Comparison of ENCODE assay signal across 30 mouse cellular contexts in genomic region chr17:74270205-74270604, GRCm38 (mm10).
"Had no signal": no experiment of that assay in that cellular context is flagged by ENCODE, and none has a peak within 500 bp of the region (broad histone marks: within the 10 kb centered on the region; RNA-seq: fewer than 3 reads in every experiment).

No protein-coding gene starts in this region.

- H3K9ac ChIP-seq: limb, embryonic 12.5 days; limb, embryonic 13.5 days; limb, embryonic 15.5 days; liver, embryonic 12.5 days; liver, embryonic 14.5 days; liver, embryonic 15.5 days; lung, embryonic 14.5 days; lung, embryonic 15.5 days; midbrain, embryonic 12.5 days; midbrain, embryonic 13.5 days; midbrain, embryonic 15.5 days; neural tube, embryonic 12.5 days had no signal

- H3K27me3 ChIP-seq: limb, embryonic 12.5 days; limb, embryonic 13.5 days; limb, embryonic 15.5 days; liver, embryonic 12.5 days; liver, embryonic 15.5 days; lung, embryonic 15.5 days; megakaryocyte, embryonic 14.5 days; midbrain, embryonic 12.5 days; midbrain, embryonic 13.5 days; midbrain, embryonic 15.5 days; neural tube, embryonic 12.5 days had no signal

- H3K27ac ChIP-seq: left cerebral cortex, adult 2 months; limb, embryonic 10.5 days; limb, embryonic 12.5 days; limb, embryonic 13.5 days; limb, embryonic 15.5 days; liver, embryonic 14.5 days; liver, embryonic 15.5 days; lung, embryonic 15.5 days; macrophage; midbrain, embryonic 10.5 days; midbrain, embryonic 12.5 days; midbrain, embryonic 13.5 days; midbrain, embryonic 15.5 days; neural tube, embryonic 12.5 days had no signal

- H3K4me2 ChIP-seq: limb, embryonic 12.5 days; limb, embryonic 13.5 days; limb, embryonic 15.5 days; liver, embryonic 11.5 days; liver, embryonic 12.5 days; liver, embryonic 15.5 days; lung, embryonic 14.5 days; lung, embryonic 15.5 days; midbrain, embryonic 11.5 days; midbrain, embryonic 12.5 days; midbrain, embryonic 13.5 days; midbrain, embryonic 15.5 days; neural tube, embryonic 12.5 days had no signal

- ATAC-seq: liver, embryonic 12.5 days; lung, postnatal 0 days; midbrain, embryonic 13.5 days; midbrain, embryonic 15.5 days; midbrain, embryonic 16.5 days had no signal

- H3K9me3 ChIP-seq: limb, embryonic 10.5 days; limb, embryonic 12.5 days; limb, embryonic 15.5 days; lung, embryonic 15.5 days; megakaryocyte, embryonic 14.5 days; midbrain, embryonic 12.5 days; midbrain, embryonic 13.5 days; midbrain, embryonic 15.5 days; neural tube, embryonic 12.5 days had no signal

- H3K36me3 ChIP-seq: limb, embryonic 12.5 days; limb, embryonic 15.5 days; lung, embryonic 15.5 days; midbrain, embryonic 12.5 days; midbrain, embryonic 15.5 days had no signal

- H3K4me3 ChIP-seq: left cerebral cortex, adult 2 months; limb, embryonic 10.5 days; limb, embryonic 12.5 days; limb, embryonic 13.5 days; limb, embryonic 15.5 days; liver, embryonic 12.5 days; liver, embryonic 15.5 days; lung, embryonic 15.5 days; megakaryocyte, embryonic 14.5 days; midbrain, embryonic 10.5 days; midbrain, embryonic 12.5 days; midbrain, embryonic 13.5 days; midbrain, embryonic 15.5 days; myocyte; neural tube, embryonic 12.5 days had no signal

- DNase-seq: left cerebral cortex, postnatal 4 days; lung, adult 18-20 months; lung, adult 2 months; lung, embryonic 14.5 days; lung, postnatal 10 days; lung, postnatal 14 days; lung, postnatal 36 days; lung, postnatal 4 days; midbrain, embryonic 14.5 days had no signal
